Mouse (Mus musculus) CH12.LX (cell line): ENCODE measurements at regions not wholly inside any gene's neighbourhood (a gene's known extent, or its start where the extent isn't known, plus 50 kb on each side); places are given as distances from the start of the nearest gene placed in this dataset.
A peak's percentile ranks its signal among the peaks of the same experiment; 100 is the strongest.

Source experiments
- DNase-seq: peaks from one replicate; pipeline ENCODE4 v3.0.0-alpha.2; 2013; ENCODE audit errors: extremely low read depth
- H3K27ac ChIP-seq: 2 replicates; pipeline ENCODE4 v1.5.1; 2012; ENCODE audit warnings: low read depth, mild to moderate bottlenecking, control low read depth, moderate library complexity; ENCODE audit not compliant: insufficient read depth
- H3K27me3 ChIP-seq: replicated peaks from 2 replicates; pipeline ENCODE3; 2012; ENCODE audit warnings: inconsistent platforms
- H3K36me3 ChIP-seq, 2 experiments: replicated peaks in 1 of 2; 2 replicates each; pipeline versions ENCODE3 to v1.6.1; 2012; ENCODE audit warnings: inconsistent platforms in 1 of 2, low read length in 1 of 2, mild to moderate bottlenecking in 1 of 2, mixed read lengths in 1 of 2, moderate library complexity in 1 of 2; ENCODE audit not compliant: control insufficient read depth in 1 of 2, insufficient read depth in 1 of 2
- H3K4me1 ChIP-seq, 2 experiments: 2 replicates each; pipeline ENCODE4 v1.6.1; 2012; ENCODE audit warnings: inconsistent platforms in 1 of 2, moderate library complexity in 1 of 2; ENCODE audit not compliant: insufficient read depth in 2 of 2, control insufficient read depth in 1 of 2
- H3K4me2 ChIP-seq: 2 replicates; pipeline ENCODE4 v1.6.1; 2012; ENCODE audit warnings: low read depth, mild to moderate bottlenecking, control low read depth; ENCODE audit not compliant: poor library complexity, insufficient read depth, severe bottlenecking
- H3K4me3 ChIP-seq, 3 experiments: fragments of 150-350 bp in 1 of 3; sonication (generic) in 1 of 3; replicated peaks in 1 of 3; 2 replicates each; pipeline versions ENCODE3 to v1.5.1; 2011 to 2012; ENCODE audit warnings: low read depth in 2 of 3, low read length in 2 of 3, mild to moderate bottlenecking in 2 of 3, moderate library complexity in 2 of 3, control low read depth in 1 of 3, improper control_type of control experiment in 1 of 3, inconsistent platforms in 1 of 3, mixed read lengths in 1 of 3; ENCODE audit not compliant: poor library complexity in 1 of 3
- H3K79me2 ChIP-seq: replicated peaks from 2 replicates; pipeline ENCODE4 v1.6.1; 2012; ENCODE audit warnings: mild to moderate bottlenecking, moderate library complexity; ENCODE audit not compliant: control insufficient read depth, poor library complexity, insufficient read depth, severe bottlenecking; ENCODE audit errors: extremely low read depth
- H3K9ac ChIP-seq: 2 replicates; pipeline ENCODE4 v1.6.1; 2012; ENCODE audit warnings: low read depth, mild to moderate bottlenecking, control low read depth, moderate library complexity; ENCODE audit not compliant: insufficient read depth
- H3K9me3 ChIP-seq: replicated peaks from 2 replicates; pipeline ENCODE3; 2012; ENCODE audit warnings: low read length, inconsistent platforms, mixed read lengths
- CHD1 ChIP-seq: IDR thresholded peaks from 2 replicates; pipeline ENCODE4 v1.6.1; 2012; ENCODE audit warnings: low read depth, low read length, improper control_type of control experiment, inconsistent platforms
- CHD2 ChIP-seq: IDR thresholded peaks from 2 replicates; pipeline ENCODE4 v1.6.1; 2011; ENCODE audit warnings: low read length, improper control_type of control experiment
- CTCF ChIP-seq, 2 experiments: IDR thresholded peaks in 1 of 2; conservative IDR thresholded peaks in 1 of 2; 2 replicates each; pipeline ENCODE4 v1.5.1; 2011 to 2012; ENCODE audit warnings: low read depth in 2 of 2, low read length in 2 of 2, improper control_type of control experiment in 1 of 2, inconsistent platforms in 1 of 2, mild to moderate bottlenecking in 1 of 2, moderate library complexity in 1 of 2
- E2F4 ChIP-seq: IDR thresholded peaks from 2 replicates; pipeline ENCODE4 v1.6.1; 2011; ENCODE audit warnings: low read depth, low read length, improper control_type of control experiment; ENCODE audit not compliant: insufficient replicate concordance
- ELF1 ChIP-seq: IDR thresholded peaks from 2 replicates; pipeline ENCODE4 v1.6.1; 2014; ENCODE audit warnings: low read depth, mild to moderate bottlenecking, inconsistent platforms, low read length, improper control_type of control experiment
- EP300 ChIP-seq: IDR thresholded peaks from 2 replicates; pipeline ENCODE4 v1.6.1; 2011; ENCODE audit warnings: low read length, improper control_type of control experiment
- ETS1 ChIP-seq: conservative IDR thresholded peaks from 2 replicates; pipeline ENCODE4 v1.6.1; 2012; ENCODE audit warnings: low read depth, mild to moderate bottlenecking, inconsistent platforms, low read length, improper control_type of control experiment, moderate library complexity
- HCFC1 ChIP-seq: IDR thresholded peaks from 2 replicates; pipeline ENCODE4 v1.6.1; 2012; ENCODE audit warnings: low read depth, mild to moderate bottlenecking, inconsistent platforms, low read length, improper control_type of control experiment
- IRF4 ChIP-seq: IDR thresholded peaks from 2 replicates; pipeline ENCODE4 v1.6.1; 2014; ENCODE audit warnings: low read depth, mild to moderate bottlenecking, inconsistent platforms, low read length, improper control_type of control experiment
- JUN ChIP-seq: IDR thresholded peaks from 2 replicates; pipeline ENCODE4 v1.6.1; 2011; ENCODE audit warnings: low read depth, mild to moderate bottlenecking, low read length, improper control_type of control experiment, moderate library complexity; ENCODE audit not compliant: insufficient read depth
- JUND ChIP-seq: conservative IDR thresholded peaks from 2 replicates; pipeline ENCODE4 v1.6.1; 2011; ENCODE audit warnings: low read depth, low read length, improper control_type of control experiment
- KAT2A ChIP-seq: IDR thresholded peaks from 2 replicates; pipeline ENCODE4 v1.6.1; 2012; ENCODE audit warnings: low read length, improper control_type of control experiment, inconsistent platforms; ENCODE audit not compliant: insufficient replicate concordance
- MAFK ChIP-seq: IDR thresholded peaks from 2 replicates; pipeline ENCODE4 v1.6.1; 2011; ENCODE audit warnings: low read length, improper control_type of control experiment; ENCODE audit not compliant: insufficient replicate concordance
- MAX ChIP-seq: IDR thresholded peaks from 2 replicates; pipeline ENCODE4 v1.6.1; 2011; ENCODE audit warnings: low read length, improper control_type of control experiment
- MAZ ChIP-seq: IDR thresholded peaks from 2 replicates; pipeline ENCODE4 v1.6.1; 2012; ENCODE audit warnings: low read depth, mild to moderate bottlenecking, inconsistent platforms, low read length, improper control_type of control experiment, moderate library complexity
- MXI1 ChIP-seq: IDR thresholded peaks from 2 replicates; pipeline ENCODE4 v1.6.1; 2011; ENCODE audit warnings: mild to moderate bottlenecking, low read depth, low read length, improper control_type of control experiment
- NELFE ChIP-seq: IDR thresholded peaks from 2 replicates; pipeline ENCODE4 v1.6.1; 2011; ENCODE audit warnings: low read depth, low read length, improper control_type of control experiment
- NRF1 ChIP-seq: IDR thresholded peaks from 2 replicates; pipeline ENCODE4 v1.6.1; 2014; ENCODE audit warnings: low read depth, mild to moderate bottlenecking, inconsistent platforms, low read length, improper control_type of control experiment, moderate library complexity
- PAX5 ChIP-seq: IDR thresholded peaks from 2 replicates; pipeline ENCODE4 v1.6.1; 2012; ENCODE audit warnings: low read length, inconsistent platforms, mixed read lengths
- POLR2A ChIP-seq: IDR thresholded peaks from 2 replicates; pipeline ENCODE4 v1.6.1; 2011; ENCODE audit warnings: low read depth, mild to moderate bottlenecking, improper control_type of control experiment, low read length
- RAD21 ChIP-seq: IDR thresholded peaks from 2 replicates; pipeline ENCODE4 v1.6.1; 2011; ENCODE audit warnings: low read depth, mild to moderate bottlenecking, low read length, improper control_type of control experiment, moderate library complexity
- SMC3 ChIP-seq: IDR thresholded peaks from 2 replicates; pipeline ENCODE4 v1.6.1; 2011; ENCODE audit warnings: low read depth, low read length, improper control_type of control experiment
- TBP ChIP-seq: conservative IDR thresholded peaks from 2 replicates; pipeline ENCODE4 v1.6.1; 2011; ENCODE audit warnings: low read depth, low read length, improper control_type of control experiment
- TCF12 ChIP-seq: IDR thresholded peaks from 2 replicates; pipeline ENCODE4 v1.6.1; 2014; ENCODE audit warnings: low read depth, mild to moderate bottlenecking, inconsistent platforms, low read length, improper control_type of control experiment
- USF1 ChIP-seq: IDR thresholded peaks from 2 replicates; pipeline ENCODE4 v1.6.1; 2014; ENCODE audit warnings: low read depth, mild to moderate bottlenecking, inconsistent platforms, low read length, improper control_type of control experiment
- USF2 ChIP-seq: conservative IDR thresholded peaks from 2 replicates; pipeline ENCODE4 v1.6.1; 2011; ENCODE audit warnings: low read depth, low read length, improper control_type of control experiment
- ZC3H11A ChIP-seq: IDR thresholded peaks from 2 replicates; pipeline ENCODE4 v1.6.1; 2012; ENCODE audit warnings: low read depth, mild to moderate bottlenecking, inconsistent platforms, low read length, improper control_type of control experiment
- ZKSCAN1 ChIP-seq: IDR thresholded peaks from 2 replicates; pipeline ENCODE4 v1.6.1; 2012; ENCODE audit warnings: low read depth, inconsistent platforms, low read length, improper control_type of control experiment, borderline replicate concordance
- ZMIZ1 ChIP-seq: IDR thresholded peaks from 2 replicates; pipeline ENCODE4 v1.6.1; 2012; ENCODE audit warnings: low read depth, mild to moderate bottlenecking, inconsistent platforms, low read length, improper control_type of control experiment
- ZNF384 ChIP-seq: IDR thresholded peaks from 2 replicates; pipeline ENCODE4 v1.6.1; 2012; ENCODE audit warnings: low read depth, low read length, improper control_type of control experiment, inconsistent platforms
- dilution Hi-C: fragments of 300-500 bp; cut with MboI; formaldehyde crosslinking; loops from 2 replicates; pipeline ENCODE4 v1.14.3; 2020; ENCODE audit warnings: low sequenced_read_pairs; ENCODE audit not compliant: extremely low pct_unique_long_range_greater_than_20kb, extremely low pct_ligation_motif_present
- in situ Hi-C: fragments of 300-500 bp; cut with MboI; formaldehyde crosslinking; loops from 3 replicates; pipeline ENCODE4 v1.14.3; 2019; ENCODE audit warnings: low sequenced_read_pairs, low pct_ligation_motif_present, low pct_unique_long_range_greater_than_20kb, mixed read lengths

- no peaks in the 10 kb centered on the region for H3K27me3 ChIP-seq
- TF ChIP-seq HCFC1: no peak
- no peak for TF ChIP-seq MXI1
- no peak for TF ChIP-seq POLR2A
- TF ChIP-seq MAFK: no peak
- no peak for TF ChIP-seq ZKSCAN1
- no peak for TF ChIP-seq TBP
- no peak for TF ChIP-seq TCF12
- no peak for TF ChIP-seq KAT2A
- TF ChIP-seq USF1: no peak
- no peak for TF ChIP-seq ZMIZ1
- no peak for TF ChIP-seq E2F4
- TF ChIP-seq IRF4: no peak
- no peak for TF ChIP-seq JUN
- TF ChIP-seq NRF1: no peak
- no peak for TF ChIP-seq CHD1
- no peak for TF ChIP-seq PAX5
- TF ChIP-seq JUND: no peak
- TF ChIP-seq ETS1: no peak
- TF ChIP-seq, all 38 proteins: peak for 0
- H3K9me3 ChIP-seq: peaks cover 2% of the 10 kb centered on the region
- H3K4me3 ChIP-seq: no peak overlapping the region
- H3K79me2 ChIP-seq: no peaks in the 10 kb centered on the region
- in situ Hi-C loops (no loop called here), dilution Hi-C loops (no loop called here)
- no peaks in the 10 kb centered on the region for H3K36me3 ChIP-seq
- no peak overlapping the region for H3K27ac ChIP-seq
- H3K4me1 ChIP-seq: no peaks in the 10 kb centered on the region
- DNase-seq: no peak
- no peak overlapping the region for H3K4me2 ChIP-seq
- H3K9ac ChIP-seq: no peak overlapping the region
These were observed 310.2 kb upstream of the Gpc5 start for GRCm38 (mm10) chr14:114781821-114782220.

GRCm38 (mm10) chr14:114790946-114791830 is 300.8 kb upstream of the Gpc5 start:
- no peaks in the 10 kb centered on the region for H3K79me2 ChIP-seq
- in situ Hi-C loops (no loop called here), dilution Hi-C loops (no loop called here)
- H3K9ac ChIP-seq: no peak overlapping the region
- no peak overlapping the region for H3K27ac ChIP-seq
- no peaks in the 10 kb centered on the region for H3K36me3 ChIP-seq
- H3K4me2 ChIP-seq: no peak overlapping the region
- no peaks in the 10 kb centered on the region for H3K27me3 ChIP-seq
- peak; percentile 53 for DNase-seq
- no peaks in the 10 kb centered on the region for H3K4me1 ChIP-seq
- H3K4me3 ChIP-seq: no peak overlapping the region
- H3K9me3 ChIP-seq: no peaks in the 10 kb centered on the region
- TF ChIP-seq POLR2A: no peak
- no peak for TF ChIP-seq MAX
- no peak for TF ChIP-seq ZC3H11A
- no peak for TF ChIP-seq MAFK
- no peak for TF ChIP-seq MAZ
- peak; percentile 84 for TF ChIP-seq RAD21
- peak; percentile 64 for TF ChIP-seq SMC3
- TF ChIP-seq USF1: no peak
- no peak for TF ChIP-seq CHD2
- no peak for TF ChIP-seq USF2
- no peak for TF ChIP-seq TBP
- TF ChIP-seq EP300: no peak
- no peak for TF ChIP-seq ETS1
- TF ChIP-seq ZMIZ1: no peak
- TF ChIP-seq JUND: no peak
- no peak for TF ChIP-seq HCFC1
- peak; percentile 37 for TF ChIP-seq ZNF384
- no peak for TF ChIP-seq ELF1
- TF ChIP-seq CTCF (conservative IDR thresholded peaks at IDR 0.05 in 1 of 2, IDR thresholded peaks at IDR 0.05 in 1 of 2; ENCODE audit: low read depth in 2 of 2, low read length in 2 of 2): peak; percentile 72 to 76
- TF ChIP-seq E2F4: no peak
- peak; percentile 16; the same call in 1 of the 2 replicates for TF ChIP-seq NELFE
- TF ChIP-seq CHD1: no peak
- no peak for TF ChIP-seq TCF12
